29 mouse cellular contexts compared by ENCODE assay signal in the genomic region with DNA sequence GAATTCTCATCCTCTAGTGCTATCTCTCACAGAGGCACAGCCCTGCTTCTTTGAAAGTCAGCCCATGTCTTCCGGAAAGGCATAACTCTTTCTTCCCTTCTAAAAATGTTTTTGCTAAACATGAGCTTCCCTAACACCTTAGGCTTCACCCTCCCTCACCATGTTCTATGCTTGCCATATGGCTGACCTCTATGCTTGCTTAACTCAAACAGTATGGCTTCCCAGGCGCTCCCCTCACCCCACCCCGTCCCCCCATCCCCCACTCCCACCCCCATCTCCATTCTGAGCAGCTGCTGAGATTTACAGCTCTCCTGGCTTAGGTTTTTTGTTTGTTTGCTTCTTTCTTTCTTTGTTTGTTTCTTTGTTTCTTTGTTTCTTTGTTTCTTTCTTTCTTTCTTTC. TPM values are rescaled to one million over a fixed set of nuclear protein-coding genes. Genes with fewer than 3 reads are reported as not detected.
DNase-seq lines count a peak whose midpoint lies in the region; ATAC-seq and TF ChIP-seq lines count a peak whose summit lies in the region.
"Had no signal": no experiment of that assay in that cellular context is flagged by ENCODE, and none has a peak within 500 bp of the region (broad histone marks: within the 10 kb centered on the region; RNA-seq: fewer than 3 reads in every experiment).

No protein-coding gene starts in this region.

- H3K27me3 ChIP-seq in midbrain, embryonic 11.5 days (ENCODE audit: control insufficient read depth, insufficient read depth, low read length) = no peaks in the 10 kb centered on the region
- no peaks in the 10 kb centered on the region for H3K27me3 ChIP-seq in midbrain, postnatal 0 days (ENCODE audit: insufficient read depth, low read length)
- no peaks in the 10 kb centered on the region for H3K27me3 ChIP-seq in embryonic facial prominence, embryonic 11.5 days (ENCODE audit: control insufficient read depth, insufficient read depth, low read length)
- H3K27me3 ChIP-seq in neural tube, embryonic 11.5 days (ENCODE audit: control insufficient read depth, insufficient read depth, low read length) = no peaks in the 10 kb centered on the region
- H3K27me3 ChIP-seq: CH12.LX; heart, embryonic 12.5 days; hindbrain, embryonic 13.5 days; limb, embryonic 15.5 days; megakaryocyte, embryonic 14.5 days; neural tube, embryonic 12.5 days; stomach, embryonic 15.5 days had no signal

- no peaks in the 10 kb centered on the region for H3K9me3 ChIP-seq in midbrain, embryonic 11.5 days (ENCODE audit: control insufficient read depth, low read length)
- H3K9me3 ChIP-seq in midbrain, postnatal 0 days (ENCODE audit: low read length) = no peaks in the 10 kb centered on the region
- no peaks in the 10 kb centered on the region for H3K9me3 ChIP-seq in embryonic facial prominence, embryonic 11.5 days (replicated peaks; ENCODE audit: control insufficient read depth, low read length)
- no peaks in the 10 kb centered on the region for H3K9me3 ChIP-seq in neural tube, embryonic 11.5 days (ENCODE audit: control insufficient read depth, low read length)
- H3K9me3 ChIP-seq: heart, embryonic 12.5 days; hindbrain, embryonic 13.5 days; limb, embryonic 15.5 days; neural tube, embryonic 12.5 days; stomach, embryonic 15.5 days had no signal

- no peaks in the 10 kb centered on the region for H3K36me3 ChIP-seq in midbrain, embryonic 11.5 days (ENCODE audit: control insufficient read depth, insufficient read depth, low read length)
- H3K36me3 ChIP-seq in midbrain, postnatal 0 days (ENCODE audit: insufficient read depth, low read length) = no peaks in the 10 kb centered on the region
- no peaks in the 10 kb centered on the region for H3K36me3 ChIP-seq in embryonic facial prominence, embryonic 11.5 days (replicated peaks; ENCODE audit: control insufficient read depth, insufficient read depth, low read depth, low read length)
- H3K36me3 ChIP-seq in neural tube, embryonic 11.5 days (ENCODE audit: control insufficient read depth, insufficient read depth, low read length) = no peaks in the 10 kb centered on the region
- H3K36me3 ChIP-seq: heart, embryonic 12.5 days; hindbrain, embryonic 13.5 days; limb, embryonic 15.5 days; neural tube, embryonic 12.5 days; stomach, embryonic 15.5 days had no signal

- DNase-seq in midbrain, embryonic 11.5 days (ENCODE audit: low spot score, missing footprints) = peak; percentile 68
- no peak for DNase-seq in midbrain, postnatal 0 days (ENCODE audit: low spot score)
- DNase-seq in ZHBTc4 (ENCODE audit: low read depth, low spot score) = peak; percentile 25
- DNase-seq in embryonic facial prominence, embryonic 11.5 days (ENCODE audit: low spot score) = peak; percentile 45
- DNase-seq in neural tube, embryonic 11.5 days (ENCODE audit: low spot score) = no peak
- DNase-seq in layer of hippocampus, adult 2 months (ENCODE audit: low spot score in 2 of 2) = no peak
- no peak for DNase-seq in lung, postnatal 25 days (ENCODE audit: low spot score)
- DNase-seq: adrenal gland, postnatal 25 days; B cell, adult 2 months; cerebellum, adult 8-10 months; gastrocnemius, postnatal 25 days; heart, adult 18-20 months; heart, postnatal 10 days; kidney, adult 8-10 months; kidney, postnatal 10 days; lung, embryonic 14.5 days; lung, postnatal 36 days; right cerebral cortex, adult 18-20 months; thymus, adult 18-20 months; thymus, postnatal 4 days had no signal

- peaks cover 9% of the 10 kb centered on the region for H3K4me1 ChIP-seq in midbrain, embryonic 11.5 days (ENCODE audit: control insufficient read depth, insufficient read depth, low read length)
- H3K4me1 ChIP-seq in midbrain, postnatal 0 days (ENCODE audit: insufficient read depth, low read length) = no peaks in the 10 kb centered on the region
- H3K4me1 ChIP-seq in embryonic facial prominence, embryonic 11.5 days (ENCODE audit: control insufficient read depth, insufficient read depth, low read length) = no peaks in the 10 kb centered on the region
- peaks cover 4% of the 10 kb centered on the region; the same call in 1 of the 2 replicates for H3K4me1 ChIP-seq in neural tube, embryonic 11.5 days (ENCODE audit: control insufficient read depth, insufficient read depth, low read length)
- H3K4me1 ChIP-seq: limb, embryonic 15.5 days; megakaryocyte, embryonic 14.5 days; stomach, embryonic 15.5 days had no signal

- H3K4me3 ChIP-seq in midbrain, embryonic 11.5 days (ENCODE audit: low read depth, low read length) = no peak overlapping the region
- no peak overlapping the region for H3K4me3 ChIP-seq in midbrain, postnatal 0 days (ENCODE audit: low read depth, low read length)
- no peak overlapping the region for H3K4me3 ChIP-seq in embryonic facial prominence, embryonic 11.5 days (ENCODE audit: low read depth, low read length)
- H3K4me3 ChIP-seq in neural tube, embryonic 11.5 days (ENCODE audit: low read depth, low read length) = no peak overlapping the region
- no peak overlapping the region for H3K4me3 ChIP-seq in layer of hippocampus, adult 2 months
- H3K4me3 ChIP-seq: heart, embryonic 12.5 days; hindbrain, embryonic 13.5 days; limb, embryonic 15.5 days; megakaryocyte, embryonic 14.5 days; neural tube, embryonic 12.5 days; stomach, embryonic 15.5 days had no signal

- WGBS in midbrain, embryonic 11.5 days = 37% methylated on average over 3 of the region's 3 CpGs
- whole genome bisulfite sequencing in midbrain, postnatal 0 days = 33% methylated on average over 3 of the region's 3 CpGs
- 29% methylated on average over 3 of the region's 3 CpGs for WGBS in embryonic facial prominence, embryonic 11.5 days
- WGBS in neural tube, embryonic 11.5 days = 22% methylated on average over 3 of the region's 3 CpGs

- 0 out of 2 replicates have a peak, but pooled peaks have one; percentile 30 for ATAC-seq in midbrain, embryonic 11.5 days (ENCODE audit: low FRiP score)
- no peak for ATAC-seq in midbrain, postnatal 0 days (ENCODE audit: low FRiP score)
- peak; percentile 69; the same call in 1 of the 2 replicates for ATAC-seq in embryonic facial prominence, embryonic 11.5 days (replicated peaks; ENCODE audit: insufficient number of reproducible peaks, low FRiP score, low TSS enrichment, low read depth)
- peak; percentile 75; the same call in 1 of the 2 replicates for ATAC-seq in neural tube, embryonic 11.5 days (ENCODE audit: insufficient read depth, low FRiP score, low TSS enrichment)
- ATAC-seq: forebrain, embryonic 16.5 days had no signal

- TF ChIP-seq CTCF in midbrain, postnatal 0 days (IDR thresholded peaks at IDR 0.05) = no peak
- no peak for TF ChIP-seq CTCF in layer of hippocampus, adult 2 months (conservative IDR thresholded peaks at IDR 0.05)

- no peak overlapping the region for H3K9ac ChIP-seq in midbrain, embryonic 11.5 days (ENCODE audit: low read length)
- H3K9ac ChIP-seq in midbrain, postnatal 0 days (replicated peaks; ENCODE audit: low read length, poor library complexity, severe bottlenecking) = no peak overlapping the region
- no peak overlapping the region for H3K9ac ChIP-seq in embryonic facial prominence, embryonic 11.5 days (replicated peaks; ENCODE audit: low read length)
- H3K9ac ChIP-seq in neural tube, embryonic 11.5 days (ENCODE audit: low read length) = no peak overlapping the region
- H3K9ac ChIP-seq: heart, embryonic 12.5 days; hindbrain, embryonic 13.5 days; limb, embryonic 15.5 days; liver, embryonic 14.5 days; lung, embryonic 14.5 days; neural tube, embryonic 12.5 days; stomach, embryonic 15.5 days had no signal

- H3K4me2 ChIP-seq in midbrain, embryonic 11.5 days = no peak overlapping the region
- no peak overlapping the region for H3K4me2 ChIP-seq in midbrain, postnatal 0 days (ENCODE audit: low read depth, low read length, poor library complexity, severe bottlenecking)
- H3K4me2 ChIP-seq in embryonic facial prominence, embryonic 11.5 days (ENCODE audit: low read depth, low read length) = no peak overlapping the region
- no peak overlapping the region for H3K4me2 ChIP-seq in neural tube, embryonic 11.5 days (ENCODE audit: low read depth)
- H3K4me2 ChIP-seq: heart, embryonic 12.5 days; hindbrain, embryonic 13.5 days; limb, embryonic 15.5 days; lung, embryonic 14.5 days; neural tube, embryonic 12.5 days; stomach, embryonic 15.5 days had no signal

- H3K27ac ChIP-seq in midbrain, embryonic 11.5 days (ENCODE audit: low read depth, low read length) = no peak overlapping the region
- H3K27ac ChIP-seq in midbrain, postnatal 0 days (ENCODE audit: low read depth, low read length) = no peak overlapping the region
- H3K27ac ChIP-seq in embryonic facial prominence, embryonic 11.5 days (replicated peaks; ENCODE audit: low read depth, low read length) = no peak overlapping the region
- no peak overlapping the region for H3K27ac ChIP-seq in neural tube, embryonic 11.5 days (ENCODE audit: low read depth, low read length)
- no peak overlapping the region for H3K27ac ChIP-seq in layer of hippocampus, adult 2 months
- H3K27ac ChIP-seq: hindbrain, embryonic 13.5 days; limb, embryonic 15.5 days; liver, embryonic 14.5 days; neural tube, embryonic 12.5 days; stomach, embryonic 15.5 days had no signal

RNA-seq across cellular contexts. Expression of a gene that starts 3.2 kb away (rescaled TPM):
- 15.0 and 19.3 TPM in 2 replicates for polyA plus RNA-seq in midbrain, embryonic 11.5 days (2014; fragmentation: Nextera tagmentation; extraction: Ambion mirVana)
- 97.1 and 118 TPM in 2 replicates for total RNA-seq in midbrain, postnatal 0 days (2014; rRNA removed)
- 35.6 and 46.5 TPM in 2 replicates for polyA plus RNA-seq in midbrain, postnatal 0 days (2015; fragmentation: Nextera tagmentation; extraction: Ambion mirVana)
- 4.3 and 5.5 TPM in 2 replicates for polyA plus RNA-seq in embryonic facial prominence, embryonic 11.5 days (2014; fragmentation: Nextera tagmentation; extraction: Ambion mirVana)
- 15.5 and 16.7 TPM in 2 replicates for polyA plus RNA-seq in neural tube, embryonic 11.5 days (2014; fragmentation: Nextera tagmentation; extraction: Ambion mirVana)
- 10 to 100 TPM; 70.8 to 76.0 TPM for total RNA-seq in layer of hippocampus, adult 2 months (2021)

Comparison
In these comparisons a context has a peak if more than half of its experiments do, and no peak if none do; other contexts are left out.
1. DNase-seq: peak in midbrain, embryonic 11.5 days (single experiment), ZHBTc4 (single experiment) and embryonic facial prominence, embryonic 11.5 days (single experiment); none in midbrain, postnatal 0 days (single experiment), neural tube, embryonic 11.5 days (single experiment), layer of hippocampus, adult 2 months (0 of 2) and lung, postnatal 25 days (single experiment).